Mouse (Mus musculus): ENCODE results near the gene Dop1b.

- TF ChIP-seq CTCF (IDR thresholded peaks at IDR 0.05; ENCODE audit: extremely low read depth, insufficient read depth, insufficient read length, insufficient replicate concordance) (no peak), POLR2A (IDR thresholded peaks at IDR 0.05; ENCODE audit: low read depth, low read length) (no peak)
These were observed 33.2 kb downstream of the Dop1b start for GRCm38 (mm10) chr16:93744804-93745340.

Data from spleen, adult 2 months (tissue).